Mouse (Mus musculus) effector memory CD4-positive, alpha-beta T cell, adult 5 months (primary cell): ENCODE measurements around the gene Sycn. TPM values are rescaled to one million over a fixed set of nuclear protein-coding genes. Genes with fewer than 3 reads are reported as not detected.

Experiments
- polyA plus RNA-seq: library from polyadenylated mRNA; unstranded; fragments of 100-300 nt; shearing (Covaris generic); gene quantifications from one replicate; pipeline ENCODE4 v1.2.1, GENCODE M21; 2017

Sycn gene
- not detected for polyA plus RNA-seq

GRCm38 (mm10) chr7:28540526-28540925 lies at the start of gene Sycn:
Gene Sycn, plus strand, starts transcription at chr7:28540885.

DNA sequence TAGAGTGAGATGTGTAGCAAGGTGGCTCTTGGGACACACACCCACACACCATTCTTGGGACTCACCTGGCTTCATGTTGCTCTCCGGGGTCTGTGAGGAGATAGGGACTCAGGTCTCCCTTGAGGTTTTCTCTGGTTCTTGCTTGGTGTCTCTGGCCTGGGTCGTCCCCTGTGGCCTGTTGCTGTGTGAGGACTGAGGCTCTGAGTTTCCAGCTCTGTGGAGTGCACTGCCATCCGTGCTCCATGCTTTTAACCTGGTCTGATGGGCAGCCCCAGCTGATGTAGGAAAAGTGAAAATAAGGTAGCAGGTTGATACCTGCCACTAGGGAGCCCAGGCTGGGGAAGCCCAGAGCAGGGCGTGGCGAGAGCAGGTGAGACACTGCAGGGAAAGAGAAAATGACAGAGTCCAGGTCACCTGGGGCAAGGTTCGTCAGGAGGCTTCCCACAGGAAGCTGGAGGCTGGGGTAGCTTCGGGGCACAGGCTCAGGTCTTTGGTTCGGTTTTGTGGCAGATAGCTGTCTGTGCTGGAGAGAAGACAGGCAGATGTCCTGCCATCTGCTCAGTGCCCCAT lies 30.2 kb upstream of the Sycn start, which contains the start of gene Ifnl2:
Ifnl2 (minus strand) TSS at position 51 of the 570 bp plus-strand sequence.

GRCm38 (mm10) chr7:28522536-28522935 lies 18.1 kb upstream of the Sycn start, which contains the start of gene Ifnl3:
Gene Ifnl3, plus strand, starts transcription at chr7:28522836.

GRCm38 (mm10) chr7:28547154-28547553 lies 6.5 kb downstream of the Sycn start, which contains the start of gene Nccrp1:
Gene Nccrp1, minus strand, starts transcription at chr7:28547254.

Other genes with a start within 250 kb of the Sycn start
- not detected for gene Selenov, start 249.7 kb upstream of the Sycn start, polyA plus RNA-seq
- gene Dll3, start 238.6 kb upstream of the Sycn start, polyA plus RNA-seq: not detected
- 50.0 TPM for gene Timm50, start 228.8 kb upstream of the Sycn start, polyA plus RNA-seq
- 178 TPM for gene Supt5, start 202.1 kb upstream of the Sycn start, polyA plus RNA-seq
- 900 TPM for gene Rps16, start 190.2 kb upstream of the Sycn start, polyA plus RNA-seq
- gene Plekhg2, start 168.3 kb upstream of the Sycn start, polyA plus RNA-seq: 31.8 TPM
- 618 TPM for gene Zfp36, start 160.6 kb upstream of the Sycn start, polyA plus RNA-seq
- gene Med29, start 148.2 kb upstream of the Sycn start, polyA plus RNA-seq: 18.6 TPM
- 136 TPM for gene Paf1, start 147.9 kb upstream of the Sycn start, polyA plus RNA-seq
- gene Gmfg, start 103.4 kb upstream of the Sycn start, polyA plus RNA-seq: 536 TPM
- 1.8 TPM for gene Lrfn1, start 88.9 kb upstream of the Sycn start, polyA plus RNA-seq
- not detected for gene Ifnl2, start 30.4 kb upstream of the Sycn start, polyA plus RNA-seq
- gene Ifnl3, start 18.0 kb upstream of the Sycn start, polyA plus RNA-seq: not detected
- gene Nccrp1, start 6.4 kb downstream of the Sycn start, polyA plus RNA-seq: 1.3 TPM
- 82.1 TPM for gene Samd4b, start 57.3 kb downstream of the Sycn start, polyA plus RNA-seq
- gene Pak4, start 57.3 kb downstream of the Sycn start, polyA plus RNA-seq: 8.1 TPM
- gene Acp7, start 90.4 kb downstream of the Sycn start, polyA plus RNA-seq: not detected
- gene Fbxo27, start 152.0 kb downstream of the Sycn start, polyA plus RNA-seq: 2.8 TPM
- 6.0 TPM for gene Fbxo17, start 175.9 kb downstream of the Sycn start, polyA plus RNA-seq
- 37.6 TPM for gene Mrps12, start 200.9 kb downstream of the Sycn start, polyA plus RNA-seq
- gene Sars2, start 201.1 kb downstream of the Sycn start, polyA plus RNA-seq: 20.6 TPM
- gene Ccer2, start 215.3 kb downstream of the Sycn start, polyA plus RNA-seq: not detected
- 71.7 TPM for gene Sirt2, start 225.8 kb downstream of the Sycn start, polyA plus RNA-seq
- gene Nfkbib, start 226.6 kb downstream of the Sycn start, polyA plus RNA-seq: 222 TPM
- 258 TPM for gene Rinl, start 248.1 kb downstream of the Sycn start, polyA plus RNA-seq